Mouse (Mus musculus) kidney, postnatal 10 days (tissue): ENCODE data around the gene Bmi1.

Source experiments
- DNase-seq: peaks from one replicate; pipeline ENCODE4 v3.0.0; 2021; ENCODE audit warnings: mixed read lengths

Bmi1 gene

DNA sequence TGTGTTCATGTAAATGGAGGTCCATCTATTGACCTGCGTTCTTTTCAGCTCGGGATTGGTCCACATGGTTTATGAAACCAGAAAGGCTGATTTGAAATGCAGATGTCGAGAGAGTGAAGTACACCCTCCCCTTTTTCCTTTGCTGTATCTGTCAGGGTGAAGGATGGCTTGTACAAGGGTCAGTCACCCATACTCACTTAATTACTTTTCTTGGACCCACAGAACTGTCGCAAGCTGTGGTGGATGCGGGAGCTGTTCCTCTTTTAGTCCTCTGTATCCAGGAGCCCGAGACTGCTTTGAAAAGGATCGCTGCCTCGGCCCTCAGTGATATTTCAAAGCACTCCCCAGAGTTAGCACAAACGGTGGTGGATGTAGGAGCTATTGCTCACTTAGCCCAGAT, 54.9 kb downstream of the Bmi1 start:
- no peak for DNase-seq

DNA sequence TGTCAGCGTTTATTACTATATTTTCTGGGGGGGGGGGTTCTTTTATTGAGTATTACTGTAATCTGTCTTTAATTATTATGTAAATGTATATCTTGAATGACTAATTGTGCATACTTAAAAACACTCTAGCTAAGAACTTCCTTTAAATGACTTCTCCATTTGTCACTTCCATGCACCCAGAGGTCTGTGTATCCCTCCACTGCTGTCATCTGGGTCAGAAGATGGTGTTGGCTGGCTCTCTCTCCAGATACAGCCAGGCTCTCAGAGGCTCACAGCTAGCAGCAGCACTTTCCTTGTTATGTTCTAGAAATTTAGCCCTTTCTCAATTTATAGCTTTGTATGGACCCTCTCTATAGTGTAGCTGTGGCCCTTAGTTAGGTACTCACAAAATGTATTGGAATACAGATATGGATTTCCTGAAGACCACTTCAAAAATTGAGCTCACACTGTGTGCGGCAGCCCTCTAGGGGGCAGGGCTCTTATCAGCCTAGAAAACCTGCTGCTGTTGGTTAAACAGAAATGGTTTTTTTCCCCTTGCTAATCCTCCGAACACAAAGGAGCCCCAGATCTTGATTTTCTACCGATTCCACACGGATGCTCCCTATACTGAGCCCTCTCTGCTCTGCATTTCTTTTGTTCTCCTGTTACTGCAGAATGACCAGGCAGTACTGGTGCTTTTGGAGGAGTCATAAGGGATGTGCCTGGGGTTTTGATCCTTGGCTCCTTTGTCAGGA, 57.7 kb downstream of the Bmi1 start:
- no peak for DNase-seq
